Mouse (Mus musculus) monocyte, adult 2 months (primary cell): ENCODE results near the gene Tnfrsf17.
A peak's percentile ranks its signal among the peaks of the same experiment; 100 is the strongest.
"Not testable (repeated sequence)": the region's sequence is repeated elsewhere in the genome, so short reads cannot be mapped to it uniquely, and the experiment has no call there.

ENCODE experiments used
- DNase-seq, 2 experiments: peaks; one replicate each; pipeline ENCODE4 v3.0.0; 2022; ENCODE audit warnings: low spot score in 2 of 2, low read depth in 1 of 2

Gene Tnfrsf17

DNA sequence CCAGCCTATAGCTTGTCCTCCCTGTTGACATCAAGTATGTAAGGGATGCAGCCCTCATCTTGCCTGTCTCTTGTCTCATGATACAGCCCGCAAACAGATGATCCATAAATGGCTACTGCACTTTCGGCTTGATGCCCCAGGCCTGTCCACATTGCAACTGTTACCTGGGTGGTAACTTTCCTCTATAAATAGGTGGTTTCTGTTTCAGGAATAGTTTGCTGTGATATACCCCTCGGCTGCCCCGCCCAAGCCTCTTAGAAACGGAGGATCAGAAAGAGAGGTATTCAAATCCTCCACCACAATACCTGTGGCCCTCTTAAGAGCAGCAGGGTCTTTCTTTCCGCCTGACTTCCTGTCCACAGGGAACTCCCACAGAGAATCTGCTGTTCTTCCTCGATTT lies at the start of gene Tnfrsf17:
Gene Tnfrsf17, plus strand, starts transcription at position 301 of the 400 bp plus-strand sequence.
- no peak for DNase-seq

DNA sequence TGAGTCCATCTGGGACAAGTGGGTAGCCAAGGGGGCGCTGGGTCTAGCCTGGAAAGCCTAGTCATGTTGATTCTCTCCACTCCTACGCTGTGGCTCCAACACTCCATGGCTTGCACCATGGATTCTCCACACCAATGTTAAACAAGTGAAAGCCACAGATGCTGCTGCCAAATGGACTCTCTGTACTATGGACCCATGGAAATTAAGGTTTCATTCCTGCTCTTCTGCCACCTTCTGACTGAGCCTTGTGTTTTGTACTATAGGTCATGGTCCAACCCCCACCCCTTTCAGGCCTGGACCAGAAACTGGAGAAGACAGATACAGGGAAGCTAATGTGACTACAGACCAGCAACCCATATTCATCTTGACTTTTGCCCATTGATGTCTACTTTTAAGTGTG lies 47.1 kb upstream of the Tnfrsf17 start:
- no peak for DNase-seq

DNA sequence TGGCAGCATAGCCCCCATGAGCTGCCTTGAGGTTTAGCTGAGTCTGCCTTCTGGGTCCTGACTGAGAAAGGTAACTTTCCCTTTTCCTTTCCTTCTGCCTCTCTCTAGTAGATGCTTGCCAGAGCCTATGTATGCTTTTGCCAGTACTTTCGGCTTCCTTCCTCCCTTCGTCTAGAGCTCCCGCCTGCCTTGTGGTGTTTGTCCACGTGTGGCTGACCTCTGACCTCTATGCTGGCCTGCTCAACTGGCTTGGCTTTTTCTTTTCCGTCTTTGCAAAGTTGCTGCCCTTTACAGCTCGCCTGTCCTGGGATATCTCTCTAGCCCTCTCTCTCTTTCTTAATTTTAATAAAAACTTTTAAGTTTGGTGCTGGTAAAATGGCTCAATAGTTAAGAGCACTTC lies 43.8 kb upstream of the Tnfrsf17 start:
- DNase-seq: no peak

- no peak for DNase-seq
Observed at GRCm38 (mm10) chr16:11270642-11271041, 43.0 kb upstream of the Tnfrsf17 start.

DNA sequence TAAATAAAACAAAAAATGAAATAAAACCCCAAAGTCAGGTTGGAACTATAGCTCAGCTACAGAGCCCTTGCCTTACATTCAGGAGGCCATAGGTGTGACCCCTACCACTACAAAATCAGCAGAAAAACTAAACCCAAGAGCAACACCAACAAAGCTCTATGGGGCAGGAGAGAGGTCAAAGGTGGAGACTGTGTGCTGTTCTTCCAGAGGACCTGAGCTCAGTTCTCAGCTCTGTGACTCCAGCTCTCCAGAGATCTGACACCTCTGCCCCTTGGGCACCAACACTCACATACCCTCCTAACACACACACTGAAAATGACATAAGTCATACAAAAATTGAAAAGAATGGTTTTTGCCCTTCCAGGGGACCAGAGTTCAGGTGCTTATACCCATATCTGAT lies 42.5 kb upstream of the Tnfrsf17 start:
- DNase-seq: no peak

GRCm38 (mm10) chr16:11276888-11277287 lies 36.7 kb upstream of the Tnfrsf17 start:
- no peak for DNase-seq

DNA sequence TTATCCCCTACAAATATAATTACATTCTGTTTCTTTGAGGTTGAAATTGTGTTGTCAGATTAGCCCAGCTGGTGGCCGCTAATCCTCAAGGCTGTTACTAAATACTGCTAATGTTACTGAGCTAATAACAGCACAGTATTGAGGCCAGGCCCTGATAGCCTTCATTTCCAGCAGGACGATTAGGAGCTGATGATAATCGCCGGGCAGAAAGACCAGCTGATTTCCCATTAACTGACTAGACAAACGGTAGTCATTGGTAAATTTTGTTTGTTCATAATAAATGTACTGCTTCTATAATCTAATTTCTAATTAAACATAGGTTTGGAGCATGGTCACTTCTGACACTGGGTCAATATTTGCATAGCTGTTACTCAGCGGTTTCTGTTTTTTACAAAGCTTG lies 34.8 kb upstream of the Tnfrsf17 start:
- DNase-seq: no peak

DNA sequence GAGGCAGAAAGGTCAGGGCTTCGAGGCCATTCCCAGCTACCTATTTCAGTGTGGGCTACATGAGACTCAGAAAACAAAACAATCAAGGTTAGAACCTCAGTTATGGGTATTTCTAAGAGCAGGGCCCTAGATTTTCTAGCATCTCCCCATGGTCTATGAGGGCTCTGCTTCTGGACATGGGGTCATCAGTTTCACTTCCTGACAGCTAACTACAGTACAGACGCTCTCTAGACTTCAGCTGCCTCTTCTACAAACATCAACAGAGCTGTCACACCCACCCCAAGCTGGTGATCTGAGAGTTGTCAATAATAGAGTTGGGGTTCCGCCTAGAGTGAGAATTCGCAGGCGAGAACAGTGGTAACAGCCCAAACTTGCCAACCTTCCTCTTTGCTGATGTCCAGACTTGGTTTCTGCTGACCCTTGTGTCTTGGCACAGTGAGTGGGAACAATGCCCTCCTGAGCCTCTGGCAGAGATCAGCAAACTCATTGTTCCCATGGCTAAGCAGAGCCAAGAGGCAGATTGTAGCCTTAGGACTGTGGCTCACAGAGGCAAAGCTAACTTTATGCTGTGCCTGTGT lies 30.9 kb upstream of the Tnfrsf17 start:
- DNase-seq: no peak

- DNase-seq: no peak
Observed at GRCm38 (mm10) chr16:11284881-11285280, 28.7 kb upstream of the Tnfrsf17 start.

- no peak for DNase-seq
Observed at GRCm38 (mm10) chr16:11285949-11286348, 27.7 kb upstream of the Tnfrsf17 start.

- DNase-seq: not testable (repeated sequence)
Observed at GRCm38 (mm10) chr16:11288873-11289272, 24.7 kb upstream of the Tnfrsf17 start.

DNA sequence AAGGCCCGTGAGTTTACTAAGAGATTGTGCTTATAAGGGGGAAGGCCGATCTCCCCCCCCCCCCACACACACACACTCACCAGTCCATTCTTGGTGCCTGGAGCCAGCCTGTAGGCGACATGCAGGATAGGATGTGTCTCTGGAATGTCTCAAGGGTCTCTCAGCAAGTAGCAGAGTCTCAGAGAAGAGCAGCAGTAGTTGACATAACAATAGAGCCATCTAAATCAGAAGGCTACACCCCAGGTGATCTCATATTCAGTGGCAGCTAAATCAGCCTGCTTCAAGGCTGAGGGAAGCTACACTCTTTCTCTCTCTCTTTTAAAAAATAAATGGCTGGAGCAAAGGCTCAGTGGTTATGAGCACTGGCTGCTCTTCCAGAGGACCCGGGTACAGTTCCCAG lies 18.0 kb upstream of the Tnfrsf17 start:
- DNase-seq: not testable (repeated sequence)

DNA sequence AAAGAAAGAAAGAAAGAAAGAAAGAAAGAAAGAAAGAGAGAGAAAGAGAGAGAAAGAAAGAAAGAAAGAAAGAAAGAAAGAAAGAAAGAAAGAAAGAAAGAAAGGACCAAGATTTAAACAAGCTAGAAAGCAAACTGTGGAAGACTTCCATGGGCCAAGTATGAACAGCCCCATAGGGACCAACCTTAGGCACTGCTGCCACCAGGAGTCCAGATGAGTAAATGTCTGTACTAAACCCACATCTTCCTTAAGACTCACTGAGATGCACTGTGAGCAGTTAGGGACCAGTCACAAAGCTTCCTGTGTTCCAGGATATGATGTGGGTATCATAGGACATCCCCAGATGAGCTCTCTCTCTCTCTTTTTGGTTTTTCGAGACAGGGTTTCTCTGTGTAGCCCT lies 15.9 kb upstream of the Tnfrsf17 start:
- not testable (repeated sequence) for DNase-seq

DNA sequence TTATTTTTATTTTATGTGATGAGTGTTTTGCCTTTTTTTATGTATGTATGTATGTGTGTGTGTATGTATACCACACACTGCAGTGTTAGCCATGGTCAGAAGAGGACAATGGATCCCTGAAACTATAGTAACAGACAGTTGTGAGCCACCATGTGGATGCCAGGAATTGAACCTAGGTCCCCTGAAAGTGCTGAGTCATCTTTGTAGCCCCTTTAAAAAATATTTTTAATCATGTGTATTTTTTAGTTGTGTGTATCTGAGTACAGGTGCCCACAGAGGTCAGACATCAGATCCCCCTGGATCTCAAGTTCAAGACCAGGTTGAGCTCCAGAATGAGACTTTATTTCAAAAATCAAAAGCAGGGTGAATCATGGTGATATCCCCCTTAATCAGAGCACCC lies 9.9 kb upstream of the Tnfrsf17 start:
- no peak for DNase-seq

DNA sequence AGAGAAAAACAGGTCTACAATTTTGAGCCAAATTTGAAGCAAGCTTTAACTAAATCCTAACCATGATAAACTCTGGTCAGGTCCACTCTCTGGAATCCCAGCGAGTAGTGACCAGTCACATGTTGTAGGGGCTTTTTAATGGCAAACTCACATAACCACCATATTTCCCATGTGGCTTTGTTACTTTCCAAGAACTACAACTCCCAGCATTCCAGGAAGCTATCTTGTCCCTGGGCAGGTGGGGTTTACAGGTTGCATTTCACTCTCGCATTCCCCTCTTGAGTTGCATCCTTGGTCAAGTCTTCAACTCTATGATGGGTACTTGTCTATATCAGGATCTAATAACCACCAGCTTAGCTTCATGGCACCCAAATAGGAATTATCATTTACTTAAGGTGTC lies 8.1 kb upstream of the Tnfrsf17 start:
- no peak for DNase-seq

- DNase-seq: no peak
Observed at GRCm38 (mm10) chr16:11315786-11316320, 2.2 kb downstream of the Tnfrsf17 start.

- DNase-seq: no peak
Observed at GRCm38 (mm10) chr16:11316748-11317147, 3.1 kb downstream of the Tnfrsf17 start.

DNA sequence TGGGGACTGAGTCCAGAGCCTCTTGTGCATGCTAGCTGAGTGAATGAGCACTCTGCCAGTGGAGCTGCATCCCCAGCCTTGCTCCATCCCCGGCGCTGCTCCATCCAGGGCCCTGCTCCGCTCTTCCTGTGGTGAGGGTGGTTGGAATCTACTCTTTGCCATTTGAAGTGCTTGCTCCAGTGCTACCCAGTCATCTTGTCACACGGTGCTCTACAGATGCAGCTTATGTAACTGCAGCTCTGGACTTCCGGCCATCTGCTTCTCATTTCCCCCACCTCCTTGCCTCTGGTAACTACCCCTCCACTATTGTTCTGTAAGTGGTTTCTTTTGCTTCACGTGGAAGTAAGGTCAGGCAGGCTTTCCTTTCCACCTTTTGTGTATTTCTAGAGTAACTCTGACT lies 3.7 kb downstream of the Tnfrsf17 start:
- DNase-seq: no peak

DNA sequence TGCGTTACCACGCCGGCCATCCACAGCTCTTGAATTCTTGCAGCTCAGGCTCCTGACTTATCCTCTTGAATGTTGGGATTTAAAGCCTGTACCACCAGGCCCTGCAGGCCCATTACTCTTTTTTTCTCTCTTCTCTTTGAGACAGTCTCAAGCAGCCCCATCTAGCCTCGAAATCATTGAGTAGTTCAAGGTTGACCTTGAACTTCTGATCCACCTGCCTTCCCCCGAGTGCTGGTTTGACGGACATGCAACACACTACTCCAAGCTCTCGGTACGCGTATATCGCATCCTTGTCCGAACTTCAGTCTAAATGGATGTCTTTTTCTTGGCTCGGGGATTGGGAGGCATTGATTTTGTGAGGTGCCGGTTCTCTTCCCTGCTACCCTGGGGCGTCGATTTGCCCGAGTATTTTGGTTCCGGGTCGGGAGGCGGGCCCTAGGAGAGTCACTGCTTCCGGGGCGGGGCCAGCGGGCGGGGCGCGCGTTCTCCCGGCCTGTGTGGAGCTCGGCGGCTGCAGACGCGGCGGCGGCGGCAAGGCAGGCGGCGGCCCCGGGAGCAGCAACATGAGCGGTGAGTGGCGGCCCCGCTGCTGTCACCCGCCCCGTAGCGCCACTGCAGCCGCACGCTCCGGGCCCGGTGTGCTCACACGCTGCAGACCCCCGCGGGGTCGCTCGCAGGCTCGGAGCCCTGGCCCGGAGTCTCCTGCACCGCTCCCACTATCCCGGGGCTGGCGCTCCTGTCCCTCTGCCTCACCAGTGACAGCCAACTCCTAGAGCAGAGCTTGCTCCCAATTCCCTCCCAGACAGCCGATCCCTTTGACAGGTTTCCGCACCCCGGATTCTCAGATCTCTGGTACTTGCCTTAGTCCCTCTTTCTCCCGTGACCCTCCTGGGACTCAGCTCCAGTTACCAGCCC lies 9.1 kb downstream of the Tnfrsf17 start, which contains the start of gene Snx29:
Gene Snx29, plus strand, starts transcription at position 500 of the 915 bp plus-strand sequence.
- peak; percentile 87 to 96 for DNase-seq

GRCm38 (mm10) chr16:11323324-11324051 lies 9.9 kb downstream of the Tnfrsf17 start:
- DNase-seq: no peak

- DNase-seq: no peak
Observed at GRCm38 (mm10) chr16:11330081-11330800, 16.6 kb downstream of the Tnfrsf17 start.
